Mouse (Mus musculus): Measurements from ENCODE around the gene Polr2a. TPM values are rescaled to one million over a fixed set of nuclear protein-coding genes. Genes with fewer than 3 reads are reported as not detected.
A peak's percentile ranks its signal among the peaks of the same experiment; 100 is the strongest.

Gene Polr2a
- total RNA-seq (2021) = 10 to 100 TPM; 61.2 to 61.3 TPM

DNA sequence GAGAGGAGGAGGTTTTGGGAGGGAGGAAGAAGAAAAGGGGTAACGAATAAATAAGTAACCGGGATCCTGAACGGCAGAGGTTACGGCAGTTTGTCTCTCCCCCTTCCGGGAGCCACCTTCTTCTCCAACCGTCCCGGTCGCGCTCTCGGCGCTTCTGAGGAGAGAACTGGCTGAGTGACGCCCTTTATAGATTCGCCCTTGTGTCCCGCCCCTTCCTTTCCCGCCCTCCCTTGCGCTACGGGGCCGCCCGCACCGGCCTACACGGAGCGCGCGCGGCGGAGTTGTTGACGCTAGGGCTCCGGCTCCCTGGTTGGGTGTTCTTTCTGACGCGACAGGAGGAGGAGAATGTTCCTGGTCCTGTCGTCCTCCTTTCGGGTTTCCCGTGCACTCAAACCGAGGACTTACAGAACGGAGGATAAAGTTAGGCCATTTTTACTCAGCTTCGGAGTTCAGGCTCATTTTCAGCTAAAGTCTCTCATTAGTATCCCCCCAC is at the start of gene Polr2a:
Polr2a (minus strand) TSS at position 160 of the 493 bp plus-strand sequence.
- DNase-seq = peak; percentile 96 to 97

DNA sequence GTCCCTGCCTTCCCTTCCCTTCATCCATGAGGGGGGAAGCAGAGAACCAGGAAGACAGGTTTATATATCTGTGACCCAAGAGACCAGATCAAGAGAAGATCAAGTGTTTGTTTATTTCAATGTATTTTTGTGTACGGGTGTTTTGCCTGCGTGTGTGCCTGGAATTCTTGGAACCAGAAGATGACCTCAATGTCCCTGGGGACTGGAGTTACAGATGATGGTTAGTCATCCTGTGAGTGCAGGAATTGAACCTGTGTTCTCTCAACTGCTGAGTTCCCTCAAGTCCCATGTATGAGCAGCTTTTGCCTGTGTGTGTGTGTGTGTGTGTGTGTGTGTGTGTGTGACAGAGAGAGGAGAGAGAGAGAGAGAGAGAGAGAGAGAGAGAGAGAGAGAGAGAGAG is 49.2 kb upstream of the Polr2a start:
- DNase-seq = no peak

DNA sequence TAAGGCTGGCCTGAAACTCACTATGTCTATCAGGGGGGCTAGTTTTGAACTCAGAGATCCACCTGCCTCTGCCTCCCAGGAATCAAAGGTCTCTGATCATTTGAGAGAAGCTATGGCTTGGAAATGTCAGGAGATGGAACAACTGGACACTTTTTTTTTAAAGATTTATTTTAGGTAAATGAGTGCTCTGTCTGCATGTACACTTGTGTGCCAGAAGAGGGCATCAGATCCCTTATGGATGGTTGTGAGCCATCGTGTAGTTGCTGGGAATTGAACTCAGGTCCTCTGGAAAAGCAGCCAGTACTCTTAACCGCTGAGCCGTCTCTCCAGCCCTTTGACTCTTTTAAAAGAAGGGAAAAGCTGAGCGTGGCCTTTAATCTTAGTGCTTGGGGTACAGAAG is 47.9 kb upstream of the Polr2a start:
- no peak for DNase-seq

DNA sequence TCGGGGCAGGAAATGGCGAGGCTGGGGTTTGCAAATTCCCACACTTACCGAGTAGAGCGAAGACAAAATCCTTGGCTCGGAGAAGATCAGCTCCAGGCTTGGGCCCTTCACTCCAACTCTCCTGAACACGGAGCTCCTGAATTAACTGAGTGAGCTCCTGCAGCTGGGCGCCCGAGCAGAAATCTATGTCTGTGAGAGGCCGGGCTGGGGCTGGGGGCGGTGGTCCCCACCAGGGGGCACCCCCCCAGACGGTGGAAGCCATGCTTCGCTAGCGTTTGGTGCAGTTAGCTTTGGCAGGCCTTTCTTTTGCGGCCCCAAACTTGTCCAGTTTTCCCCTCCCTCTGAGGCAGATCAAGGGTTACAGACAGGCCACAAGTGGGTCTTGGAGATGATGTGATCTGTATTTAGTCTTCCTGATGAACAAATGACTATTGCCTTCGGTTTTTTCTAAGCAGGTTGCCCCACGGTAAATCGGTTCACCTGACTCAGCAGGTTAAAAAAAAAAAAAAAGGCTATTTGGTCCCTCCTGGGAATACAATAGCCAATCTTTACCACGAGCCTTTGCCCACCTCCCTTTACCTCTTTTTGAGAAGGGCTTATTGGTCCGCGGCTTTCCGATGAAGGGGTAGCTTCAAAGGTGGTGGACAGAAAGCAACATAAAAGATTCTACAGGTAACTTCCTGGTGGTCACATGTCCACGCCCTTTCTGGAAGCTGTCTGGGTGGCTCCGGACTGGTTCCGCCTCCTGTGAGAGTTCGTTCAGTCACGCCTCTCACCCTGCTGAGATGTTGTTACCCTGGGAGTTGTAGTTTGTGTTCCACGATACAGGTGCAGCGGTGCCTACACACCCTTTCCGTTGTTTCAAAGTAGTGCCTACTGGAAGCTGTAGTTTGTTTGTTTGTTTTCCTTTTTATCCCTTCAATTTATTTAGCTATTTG is 46.8 kb upstream of the Polr2a start, which contains the start of gene Tmem102:
Tmem102 (minus strand) TSS at position 653 of the 938 bp plus-strand sequence.
- no peak for DNase-seq

DNA sequence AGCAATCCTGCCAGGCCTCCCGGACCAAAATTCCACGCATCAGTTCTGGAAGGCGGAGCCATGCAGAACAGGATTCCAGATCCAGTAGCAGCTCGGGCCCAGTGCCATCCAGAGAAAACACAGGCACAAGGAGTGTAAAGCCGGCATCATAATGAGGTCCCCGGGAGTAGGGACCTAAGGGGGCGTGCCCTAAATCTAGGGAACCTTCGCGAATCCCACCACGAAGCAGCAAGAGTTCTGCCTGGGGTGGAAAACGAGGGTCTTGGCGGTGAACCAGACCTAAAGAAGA is 46.2 kb upstream of the Polr2a start:
- no peak for DNase-seq

DNA sequence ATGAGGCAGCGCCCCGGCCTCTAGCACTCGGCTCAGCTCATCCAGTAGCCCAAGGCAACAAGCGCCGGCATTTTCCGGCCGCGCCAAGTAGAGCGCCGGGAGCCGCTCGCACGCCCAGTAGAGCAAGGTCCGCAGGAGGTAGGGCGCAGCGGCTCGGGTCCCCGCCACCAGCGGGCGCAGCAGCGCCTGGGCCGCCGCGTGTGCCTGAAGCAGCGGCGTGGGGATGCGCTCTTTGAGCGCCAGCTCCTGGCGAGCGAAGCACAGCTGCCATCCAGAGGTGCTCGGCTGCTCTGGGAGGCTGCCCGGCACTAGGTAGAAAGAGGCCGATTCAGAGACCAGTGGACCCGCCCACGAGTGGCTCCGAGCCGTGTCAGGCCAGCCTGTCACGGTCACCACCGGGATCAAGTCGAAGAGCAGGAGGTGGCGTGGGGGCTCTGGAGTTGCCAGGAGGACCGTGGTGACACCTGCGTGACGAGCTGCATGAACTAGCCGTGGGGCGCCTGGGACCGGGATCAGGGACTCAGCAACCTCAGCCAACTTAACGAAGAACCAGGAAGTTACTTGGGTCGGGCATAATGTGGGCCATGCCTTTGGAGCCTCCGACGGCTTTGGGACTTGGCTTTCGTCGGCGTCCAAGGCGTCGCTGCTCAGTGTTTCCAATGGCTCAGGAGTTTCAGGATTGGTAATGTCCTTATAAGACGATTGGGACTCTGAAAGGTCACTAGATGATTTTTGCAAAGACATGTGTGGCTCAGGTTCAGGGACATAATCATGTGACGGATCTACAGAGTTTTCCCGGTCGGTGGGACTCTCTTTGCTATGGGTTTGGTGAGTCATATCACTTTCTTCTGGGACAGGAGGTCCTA is 45.6 kb upstream of the Polr2a start:
- peak; percentile 58 to 70 for DNase-seq

DNA sequence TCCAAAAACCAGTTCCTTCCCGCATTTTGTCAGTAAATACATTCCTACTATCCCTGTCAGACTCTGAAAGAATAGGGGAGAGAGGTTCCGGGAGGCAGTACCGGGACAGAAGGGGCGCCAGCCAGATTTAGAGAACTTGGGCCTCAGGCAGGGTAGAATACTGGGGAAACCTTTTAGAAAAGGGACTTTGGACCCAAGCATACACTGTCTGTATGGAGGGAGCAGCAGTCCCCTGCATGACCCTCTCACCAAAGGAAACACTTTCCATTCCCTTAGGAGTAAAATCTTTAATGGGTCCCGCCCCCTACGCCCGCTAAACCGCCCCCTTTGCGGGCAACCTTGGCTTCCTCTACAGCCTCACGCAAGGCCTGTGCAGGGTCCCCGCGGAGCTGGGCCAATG is 44.9 kb upstream of the Polr2a start:
- no peak for DNase-seq

DNA sequence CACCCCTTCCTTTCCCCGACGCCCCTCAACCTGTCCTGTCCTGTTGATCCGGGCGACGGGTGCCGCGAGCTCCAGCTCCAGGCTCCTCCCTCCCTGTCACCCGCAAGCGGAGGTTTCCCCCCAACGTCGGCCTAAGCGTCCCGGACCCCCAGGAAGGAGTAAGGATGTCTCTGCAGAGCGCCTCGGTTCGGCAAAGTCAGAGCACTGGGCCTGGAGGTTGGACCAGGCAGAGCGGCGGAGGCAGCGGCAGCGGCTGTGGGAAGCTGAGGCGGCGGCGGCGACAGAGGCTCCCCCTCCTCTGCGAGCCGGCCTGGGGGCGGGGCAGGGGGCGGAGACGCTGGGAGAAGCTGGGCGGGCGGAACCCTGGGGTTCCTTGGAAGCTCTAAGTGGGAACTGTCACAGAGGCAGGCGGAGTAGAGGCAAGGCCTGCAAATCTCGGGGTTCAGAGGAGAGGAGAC is 44.2 kb upstream of the Polr2a start:
- DNase-seq = peak; percentile 85 to 86

DNA sequence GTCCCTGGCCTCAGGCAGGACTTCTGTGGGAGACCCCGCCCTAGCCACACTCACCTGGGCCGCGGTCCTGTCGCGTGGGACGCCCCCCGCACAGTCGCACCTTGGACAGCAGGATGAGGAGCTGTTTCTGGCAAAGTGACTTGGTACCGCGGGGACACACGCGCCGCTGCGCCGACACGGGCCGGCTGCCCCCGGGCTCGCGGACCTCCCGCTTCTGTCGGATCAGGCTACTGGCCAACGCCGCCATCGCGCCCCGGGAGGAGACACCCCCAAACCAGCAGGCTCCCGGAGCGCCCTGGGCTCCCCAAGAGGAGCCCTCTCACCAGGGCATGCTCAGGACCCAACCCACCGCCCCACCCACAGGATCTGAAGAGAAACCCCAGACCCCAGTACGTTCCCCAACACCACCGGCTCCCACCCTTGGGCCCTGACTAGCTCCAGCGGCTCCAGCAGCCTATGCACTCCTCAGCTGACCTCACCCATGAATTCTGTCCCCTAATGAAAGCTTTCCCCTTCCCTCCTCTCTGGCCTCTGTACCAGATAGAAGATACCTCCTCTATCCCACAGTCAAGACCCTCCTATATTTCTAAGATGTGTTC is 43.0 kb upstream of the Polr2a start, which contains the start of gene Fgf11:
Fgf11 (minus strand) TSS at position 479 of the 599 bp plus-strand sequence.
- DNase-seq = no peak

DNA sequence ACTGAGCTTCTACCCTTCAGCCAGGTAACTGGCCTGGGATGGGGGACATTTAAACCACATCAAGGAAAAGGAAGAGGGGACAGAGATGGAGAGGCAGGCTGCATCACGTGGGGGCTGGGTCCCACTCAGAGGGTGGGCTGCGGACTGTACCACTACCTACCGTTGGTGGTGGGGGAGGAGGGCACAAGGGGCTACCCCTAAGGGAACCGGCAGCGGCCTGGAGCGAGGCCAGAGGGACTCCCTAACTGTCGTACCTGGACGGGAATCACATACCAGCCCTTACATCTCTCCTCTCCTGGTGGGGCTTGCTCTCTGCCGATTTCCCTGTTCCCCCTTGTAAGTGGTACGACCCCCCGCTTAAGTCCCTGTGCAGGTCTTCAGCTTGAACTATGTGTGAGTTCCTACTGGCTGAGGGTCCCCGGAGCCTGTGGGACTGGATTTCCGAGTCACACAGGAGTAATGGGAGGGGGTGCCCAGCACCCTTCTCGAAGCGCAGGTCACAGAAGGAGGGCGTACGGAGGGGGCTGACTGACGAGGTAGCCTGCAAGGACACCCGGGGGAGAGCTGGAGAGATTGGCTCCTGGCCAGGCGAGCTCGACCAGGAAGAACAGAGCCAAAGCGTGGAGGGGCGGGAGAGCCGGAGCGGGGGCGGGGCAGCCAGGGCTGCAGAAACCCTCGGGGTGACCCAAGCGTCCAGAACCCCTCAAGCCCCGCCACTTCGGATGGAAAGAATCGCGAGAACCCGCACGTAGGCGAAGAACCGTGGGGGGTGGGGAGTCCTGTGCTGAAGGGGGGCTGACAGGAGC is 42.2 kb upstream of the Polr2a start:
- DNase-seq = peak; percentile 43 to 45

DNA sequence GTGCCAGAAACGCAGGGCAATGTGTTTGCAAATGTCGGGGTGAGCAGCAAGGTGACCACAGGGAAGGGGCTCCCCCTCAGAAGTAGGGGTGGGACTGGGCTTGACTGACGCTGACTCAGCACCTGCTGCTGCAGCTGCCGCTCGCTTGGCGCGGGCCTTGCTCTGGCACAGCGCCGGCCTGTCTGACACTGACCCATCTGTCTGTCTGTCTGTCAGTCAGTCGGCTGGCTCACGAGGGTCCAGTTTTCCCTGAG is 41.6 kb upstream of the Polr2a start:
- peak in 1 of 2 experiments; percentile 45 for DNase-seq

DNA sequence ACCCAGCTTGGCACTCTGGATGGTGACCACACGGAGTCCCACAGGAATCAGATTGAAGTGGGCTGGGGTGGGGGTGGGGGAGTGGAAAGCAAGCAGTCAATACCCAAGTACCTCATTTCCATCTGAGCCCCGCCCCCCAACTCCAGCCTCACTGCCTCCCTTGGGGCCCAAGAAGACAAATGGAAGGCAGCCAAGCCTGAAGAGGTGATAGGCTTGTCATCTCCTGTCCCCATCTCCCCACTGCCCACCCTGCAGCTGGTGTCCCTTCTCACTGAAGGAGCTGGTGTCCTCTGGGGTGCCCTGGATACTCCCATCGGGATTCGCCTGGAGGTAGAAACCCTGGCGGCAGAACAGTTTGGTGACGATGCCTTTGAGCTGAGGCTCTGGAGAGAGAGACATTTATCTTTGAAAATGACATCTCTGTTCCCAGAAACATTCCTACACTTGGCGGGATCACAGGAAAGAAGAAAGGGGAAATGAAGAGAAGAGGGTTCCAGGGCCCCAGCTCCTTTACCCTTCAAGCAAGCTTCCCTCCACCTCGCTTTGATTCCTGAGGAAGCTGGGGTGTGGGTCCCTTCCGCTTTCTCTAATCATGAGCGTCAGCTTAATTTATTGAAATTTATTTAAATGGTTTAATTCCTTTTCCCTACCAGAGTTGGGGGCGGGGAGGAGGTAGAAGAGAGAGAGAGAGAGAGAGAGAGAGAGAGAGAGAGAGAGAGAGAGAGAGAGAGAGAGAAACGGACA is 41.1 kb upstream of the Polr2a start:
- DNase-seq = no peak

DNA sequence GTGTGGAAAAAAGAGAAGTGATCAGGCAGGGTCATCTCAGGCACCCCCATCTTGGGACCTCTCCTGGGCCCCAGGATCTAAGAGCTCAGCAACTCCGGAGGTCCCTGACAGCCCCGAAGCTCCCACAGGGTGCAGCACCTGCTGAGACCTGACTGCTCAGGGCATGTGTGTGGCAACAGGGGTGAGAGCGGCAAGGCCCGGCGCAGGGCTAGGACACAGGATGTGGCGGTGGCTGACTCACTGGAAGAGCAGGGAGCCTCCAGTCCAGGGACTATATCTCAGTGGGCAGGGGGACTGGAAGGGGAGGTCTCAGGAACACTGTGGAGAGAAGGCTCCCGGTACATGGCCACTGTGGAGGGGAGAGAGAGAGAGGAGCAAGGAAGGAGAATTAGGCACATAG is 39.5 kb upstream of the Polr2a start:
- no peak for DNase-seq

DNA sequence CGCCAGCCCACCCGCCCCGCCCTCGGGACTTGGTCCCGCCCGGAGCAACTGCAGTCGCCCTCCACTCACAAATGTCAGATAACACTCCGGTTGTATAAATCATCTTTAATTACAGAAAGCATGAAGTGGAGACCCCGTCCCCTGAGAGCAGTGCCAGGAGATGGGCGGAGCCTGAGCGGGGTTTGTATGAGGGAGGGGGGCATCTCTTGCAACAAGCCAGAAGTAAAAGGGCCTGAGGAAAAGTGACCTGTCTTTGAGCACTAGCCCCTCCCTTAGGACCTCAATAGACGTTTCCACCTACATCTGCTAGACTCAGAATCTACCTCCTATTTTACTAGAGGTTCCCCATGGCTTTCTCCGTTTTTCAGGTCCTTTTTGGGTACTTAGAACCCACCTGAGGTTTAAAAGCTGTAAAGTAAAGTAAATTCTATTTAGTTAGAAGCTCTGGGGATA is 37.6 kb upstream of the Polr2a start:
- no peak for DNase-seq

DNA sequence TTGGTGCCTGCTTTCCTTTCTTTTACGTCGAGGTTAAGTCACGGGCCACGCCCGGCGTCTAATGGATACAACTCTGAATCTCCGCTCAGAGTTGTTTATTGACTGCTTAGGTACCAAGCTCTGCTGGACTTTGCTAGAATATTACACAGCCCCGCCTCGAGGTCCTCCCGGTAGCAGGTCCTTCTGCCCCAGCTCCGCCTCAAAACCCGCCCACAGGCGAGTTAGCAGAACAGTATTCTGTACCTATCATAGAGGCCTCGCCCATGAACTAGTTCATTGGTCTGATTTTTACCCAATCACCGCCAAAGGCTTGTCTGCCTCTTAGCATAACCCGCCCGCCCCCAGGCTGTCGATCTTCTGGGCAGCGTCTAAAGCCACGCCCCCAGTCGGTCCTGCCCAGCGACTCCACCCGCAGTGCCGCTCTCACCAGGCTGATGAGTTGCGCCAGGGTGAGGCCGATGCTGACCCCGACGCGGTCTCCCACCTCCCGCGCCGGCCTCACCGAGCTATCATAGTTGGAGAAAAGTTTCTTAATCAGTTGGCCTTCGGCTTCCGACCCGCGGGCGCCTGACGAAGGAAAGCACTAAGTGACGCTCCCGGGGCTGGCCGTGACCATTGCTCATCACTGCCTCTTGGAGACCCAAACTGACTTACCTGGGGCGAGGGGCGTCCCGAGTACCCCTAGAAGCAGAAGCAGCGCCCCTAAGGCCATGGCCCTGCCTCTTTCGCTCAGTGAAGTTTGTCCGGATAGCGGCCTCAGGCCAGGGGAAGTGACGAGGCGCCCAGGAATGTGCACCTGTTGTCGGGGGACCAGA is 36.9 kb upstream of the Polr2a start, which contains the start of gene Chrnb1:
Chrnb1 (minus strand) TSS at position 776 of the 815 bp plus-strand sequence.
- DNase-seq = peak; percentile 86 to 91

DNA sequence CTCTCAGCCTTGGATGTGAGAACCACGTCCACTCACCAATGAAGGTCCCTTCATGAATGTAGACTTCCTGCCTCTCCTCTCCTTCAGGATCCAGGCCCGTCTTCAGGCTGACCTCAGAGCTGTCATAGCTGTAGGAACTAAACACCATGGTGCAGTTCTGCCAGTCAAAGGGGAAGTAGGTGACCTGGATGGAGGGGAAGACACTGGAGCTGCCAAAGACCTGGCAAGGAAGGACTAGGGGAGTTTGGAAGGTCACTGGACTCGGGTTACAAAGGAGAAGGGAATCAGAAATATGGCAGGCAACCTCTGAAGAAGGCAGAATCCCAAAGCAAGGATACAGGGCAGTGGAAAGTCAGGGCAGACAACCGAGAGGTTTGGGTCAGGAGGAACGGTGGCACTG is 35.0 kb upstream of the Polr2a start:
- no peak for DNase-seq

DNA sequence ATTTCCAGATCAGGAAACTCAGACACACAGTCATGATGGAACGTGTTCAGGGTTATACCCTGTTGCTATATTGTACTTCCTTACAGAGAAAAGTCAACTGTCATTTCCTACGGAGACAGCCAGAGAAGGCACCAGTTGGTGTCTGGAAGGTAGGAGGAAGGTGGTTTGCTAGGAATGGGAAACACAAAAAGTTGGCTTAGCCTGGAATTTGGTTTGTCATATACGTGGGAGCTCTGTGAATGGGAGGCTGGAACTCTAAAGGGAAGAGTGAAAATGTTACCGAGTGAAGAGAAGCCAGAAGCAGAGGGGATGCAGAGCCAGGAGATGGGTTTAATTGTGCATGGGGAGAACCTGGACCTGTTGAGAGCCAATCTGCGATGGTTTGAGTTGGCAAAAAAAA is 33.0 kb upstream of the Polr2a start:
- DNase-seq = no peak

DNA sequence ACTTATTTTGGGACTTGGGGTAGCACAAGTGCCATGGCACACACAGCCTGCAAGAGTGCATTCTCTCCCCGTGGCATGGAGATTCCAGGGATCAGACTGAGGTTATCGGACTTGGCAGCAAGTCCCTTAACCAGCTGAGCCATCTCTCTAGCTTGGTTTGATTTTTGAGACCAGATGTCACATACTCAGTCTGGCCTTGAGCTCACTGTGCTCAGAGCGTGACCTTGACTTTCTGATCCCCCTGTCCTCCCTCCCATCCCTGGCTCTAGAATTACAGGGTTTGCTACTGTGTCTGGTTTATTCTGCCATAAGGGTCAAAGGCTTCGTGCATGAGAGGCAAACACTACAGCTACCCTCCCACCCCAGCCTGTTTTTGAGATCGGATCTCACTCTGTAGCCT is 31.0 kb upstream of the Polr2a start:
- DNase-seq = no peak

DNA sequence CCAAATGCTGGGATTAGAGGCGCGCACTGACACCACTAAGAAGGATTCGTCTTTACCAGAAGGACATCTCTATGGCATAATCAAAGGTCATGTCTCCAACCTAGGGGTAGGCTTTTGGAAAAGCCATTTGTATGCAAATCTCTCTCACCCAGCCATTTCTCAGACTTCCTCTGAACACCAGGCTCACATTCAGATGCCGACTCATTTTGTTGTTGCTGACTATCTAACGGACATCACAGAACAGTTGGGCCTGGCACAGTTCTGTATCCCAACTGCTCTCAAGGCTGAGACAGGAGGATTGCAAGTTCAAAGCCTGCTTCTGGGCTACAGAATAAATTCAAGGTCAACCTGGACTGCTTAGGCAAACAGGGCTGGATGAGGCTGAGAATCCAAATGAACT is 28.9 kb upstream of the Polr2a start:
- DNase-seq = no peak

DNA sequence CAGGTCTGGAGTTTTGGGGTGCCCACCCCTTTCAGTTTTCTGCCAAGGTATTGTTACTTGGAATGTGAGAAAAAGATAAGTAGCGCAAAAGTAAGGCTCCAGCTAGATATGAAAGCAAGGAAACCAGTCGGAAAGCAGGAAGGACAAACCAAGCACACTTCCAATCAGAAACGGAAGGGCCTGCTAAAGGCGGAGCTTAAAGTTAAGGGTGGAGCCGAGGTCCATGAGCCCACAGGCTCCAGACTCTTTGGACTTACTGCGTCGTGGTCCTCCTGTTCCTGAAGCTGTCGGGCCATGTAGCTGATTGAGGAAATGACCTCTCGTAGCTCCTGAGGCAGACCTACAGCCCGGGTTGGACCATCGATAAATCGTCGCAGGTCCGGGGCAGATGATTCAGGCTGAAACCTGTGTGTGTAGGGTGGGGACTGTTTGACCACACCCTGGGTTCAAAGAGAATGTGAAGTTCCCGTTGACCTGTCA is 26.4 kb upstream of the Polr2a start:
- no peak for DNase-seq

Data from layer of hippocampus, postnatal 36 days (tissue).